Mouse (Mus musculus) inflammation-experienced regulatory T-cells, adult 6 months (primary cell): ENCODE measurements around the gene Fgb. TPM values are rescaled to one million over a fixed set of nuclear protein-coding genes. Genes with fewer than 3 reads are reported as not detected.

ENCODE experiments used
- ATAC-seq: one replicate; pipeline ENCODE4 v1.8.0; 2017
- polyA plus RNA-seq, 3 experiments: library from polyadenylated mRNA; unstranded; fragments of 100-300 nt; shearing (Covaris generic); gene quantifications; one replicate each; pipeline ENCODE4 v1.2.1; 2017

Fgb gene
- polyA plus RNA-seq, 3 experiments from 2014 or later: not detected

- ATAC-seq: no peak
These were observed 22.0 kb downstream of the Fgb start for GRCm38 (mm10) chr3:83027546-83028251.

- ATAC-seq: no peak
These were observed 24.0 kb downstream of the Fgb start, which contains the start of gene Fga for GRCm38 (mm10) chr3:83025475-83026301. Gene Fga (plus strand): TSS chr3:83026076.

GRCm38 (mm10) chr3:83025036-83025435 is 24.6 kb downstream of the Fgb start:
- ATAC-seq: no peak

GRCm38 (mm10) chr3:83021176-83021575 is 28.5 kb downstream of the Fgb start:
- ATAC-seq: no peak

GRCm38 (mm10) chr3:83020387-83020786 is 29.3 kb downstream of the Fgb start:
- ATAC-seq: no peak

GRCm38 (mm10) chr3:83016236-83016635 is 33.4 kb downstream of the Fgb start:
- ATAC-seq: no peak

- ATAC-seq: no peak
These were observed 35.7 kb downstream of the Fgb start for GRCm38 (mm10) chr3:83013951-83014350.

- no peak for ATAC-seq
These were observed 37.0 kb downstream of the Fgb start for GRCm38 (mm10) chr3:83012636-83013035.

GRCm38 (mm10) chr3:83011565-83011964 is 38.1 kb downstream of the Fgb start:
- no peak for ATAC-seq

- no peak for ATAC-seq
These were observed 38.5 kb downstream of the Fgb start for GRCm38 (mm10) chr3:83011136-83011535.

GRCm38 (mm10) chr3:83010291-83010690 is 39.4 kb downstream of the Fgb start:
- ATAC-seq: no peak

GRCm38 (mm10) chr3:83007557-83007956 is 42.1 kb downstream of the Fgb start, which contains the start of gene Fgg:
Gene Fgg (plus strand): TSS chr3:83007724.
- no peak for ATAC-seq

- no peak for ATAC-seq
These were observed 44.9 kb downstream of the Fgb start for GRCm38 (mm10) chr3:83004801-83005200.

- no peak for ATAC-seq
These were observed 46.6 kb downstream of the Fgb start for GRCm38 (mm10) chr3:83003068-83003467.

- no peak for ATAC-seq
These were observed 47.5 kb downstream of the Fgb start for GRCm38 (mm10) chr3:83002191-83002590.

GRCm38 (mm10) chr3:82999995-83000394 is 49.7 kb downstream of the Fgb start:
- ATAC-seq: no peak

GRCm38 (mm10) chr3:82998772-82999463 is 50.7 kb downstream of the Fgb start:
- peak; percentile 70 for ATAC-seq

- no peak for ATAC-seq
These were observed 53.0 kb downstream of the Fgb start for GRCm38 (mm10) chr3:82996656-82997055.

- no peak for ATAC-seq
These were observed 54.3 kb downstream of the Fgb start for GRCm38 (mm10) chr3:82995368-82995767.

- no peak for ATAC-seq
These were observed 56.7 kb downstream of the Fgb start for GRCm38 (mm10) chr3:82992956-82993355.

- no peak for ATAC-seq
These were observed 57.7 kb downstream of the Fgb start for GRCm38 (mm10) chr3:82991963-82992362.
